Comparison of ENCODE assay signal across 8 mouse cellular contexts in the genomic region with DNA sequence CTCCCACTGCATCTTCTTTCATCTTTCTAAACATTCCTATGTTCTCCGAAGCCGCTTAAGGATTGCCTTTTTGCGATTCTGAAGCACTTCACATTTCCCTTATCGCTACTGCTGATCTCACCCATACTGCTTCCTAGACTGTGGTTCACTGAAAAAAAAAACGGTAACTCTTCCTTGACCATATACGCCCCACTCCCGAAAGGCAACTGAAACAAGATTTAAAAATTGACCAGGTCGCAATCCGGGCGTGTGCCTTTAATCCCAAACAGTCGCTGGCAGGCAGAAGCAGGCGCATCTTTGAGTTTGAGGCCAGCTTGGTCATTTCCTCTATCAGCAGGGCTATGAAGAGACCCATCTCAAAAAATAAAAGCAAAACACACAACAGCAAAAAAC. TPM values are rescaled to one million over a fixed set of nuclear protein-coding genes. Genes with fewer than 3 reads are reported as not detected.
DNase-seq lines count a peak whose midpoint lies in the region; ATAC-seq and TF ChIP-seq lines count a peak whose summit lies in the region.

No protein-coding gene starts in this region.

- peak overlapping the region; percentile 92 for H3K9ac ChIP-seq in hindbrain, embryonic 14.5 days
- peak overlapping the region; percentile 92; the same call in 1 of the 2 replicates for H3K9ac ChIP-seq in lung, postnatal 0 days (replicated peaks; ENCODE audit: low read depth)

- intact Hi-C loops in left cerebral cortex, postnatal 14 days (cut with DNase I): no loop called here

- H3K4me2 ChIP-seq in hindbrain, embryonic 14.5 days (replicated peaks): peak overlapping the region; percentile 79
- peak overlapping the region; percentile 68 for H3K4me2 ChIP-seq in lung, postnatal 0 days (replicated peaks; ENCODE audit: low read depth, low read length)

- TF ChIP-seq CTCF in lung, postnatal 0 days (IDR thresholded peaks at IDR 0.05): no peak

- 9% methylated on average over 12 of the region's 12 CpGs for WGBS in hindbrain, embryonic 14.5 days
- 3% methylated on average over 12 of the region's 12 CpGs for WGBS in lung, postnatal 0 days

- peaks cover 17% of the 10 kb centered on the region for H3K36me3 ChIP-seq in hindbrain, embryonic 14.5 days (replicated peaks; ENCODE audit: control insufficient read depth, insufficient read depth)
- H3K36me3 ChIP-seq in lung, postnatal 0 days (ENCODE audit: insufficient read depth, low read length): 0 out of 2 replicates have a peak, but pooled peaks cover 4% of the 10 kb centered on the region

- peak overlapping the region; percentile 90 for H3K27ac ChIP-seq in hindbrain, embryonic 14.5 days
- H3K27ac ChIP-seq in lung, postnatal 0 days (ENCODE audit: low read length): peak overlapping the region; percentile 93

- DNase-seq in left cerebral cortex, postnatal 14 days (ENCODE audit: low spot score in 2 of 2): peak; percentile 22 to 26
- DNase-seq in left cerebral cortex, adult 9 months (ENCODE audit: low spot score in 2 of 2): no peak
- peak; percentile 51 for DNase-seq in hindbrain, embryonic 14.5 days (ENCODE audit: low spot score)
- peak; percentile 61 for DNase-seq in lung, postnatal 0 days (ENCODE audit: low spot score)
- peak; percentile 13 for DNase-seq in right cerebral cortex, postnatal 4 days
- DNase-seq in Muller cell, postnatal 12 days (ENCODE audit: inconsistent ontology term): no peak

- H3K9me3 ChIP-seq in hindbrain, embryonic 14.5 days (ENCODE audit: control insufficient read depth, low read length): no peaks in the 10 kb centered on the region
- H3K9me3 ChIP-seq in lung, postnatal 0 days (ENCODE audit: low read length): no peaks in the 10 kb centered on the region

- peak overlapping the region; percentile 74 for H3K4me3 ChIP-seq in hindbrain, embryonic 14.5 days (replicated peaks; ENCODE audit: low read length)
- H3K4me3 ChIP-seq in lung, postnatal 0 days (ENCODE audit: low read depth, low read length): peak overlapping the region; percentile 94

- H3K27me3 ChIP-seq in hindbrain, embryonic 14.5 days (ENCODE audit: control insufficient read depth, insufficient read depth, low read length): no peaks in the 10 kb centered on the region
- no peaks in the 10 kb centered on the region for H3K27me3 ChIP-seq in lung, postnatal 0 days (replicated peaks; ENCODE audit: insufficient read depth, low read length)

- TF ChIP-seq EP300 in lung, postnatal 0 days (IDR thresholded peaks at IDR 0.05): no peak

- peaks cover 33% of the 10 kb centered on the region for H3K4me1 ChIP-seq in hindbrain, embryonic 14.5 days (replicated peaks; ENCODE audit: control insufficient read depth, insufficient read depth, low read length)
- peaks cover 13% of the 10 kb centered on the region; the same call in 1 of the 2 replicates for H3K4me1 ChIP-seq in lung, postnatal 0 days (ENCODE audit: insufficient read depth, low read depth, low read length)

- ATAC-seq in activated CD4-positive, CD25-positive, alpha-beta regulatory T cell, adult 4 months: peak; percentile 16
- ATAC-seq in erythroblast, adult 5-6 weeks (replicated peaks; ENCODE audit: low FRiP score, poor library complexity, severe bottlenecking): peak; percentile 36
- ATAC-seq in hindbrain, embryonic 14.5 days (ENCODE audit: low FRiP score): peak; percentile 22; the same call in 1 of the 2 replicates
- ATAC-seq in lung, postnatal 0 days: peak; percentile 31

RNA-seq across cellular contexts. Expression of a gene that starts 0.5 kb away (rescaled TPM):
- 100 to 1,000 TPM; 140 to 143 TPM for total RNA-seq in left cerebral cortex, postnatal 14 days (2021)
- 100 to 1,000 TPM; 296 to 314 TPM for polyA plus RNA-seq in activated CD4-positive, CD25-positive, alpha-beta regulatory T cell, adult 4 months (2017; shearing (Covaris generic))
- total RNA-seq in erythroblast, adult 5-6 weeks (2015; ENCODE audit: low replicate concordance): 409 and 448 TPM in 2 replicates
- total RNA-seq in erythroblast, adult 5-6 weeks (2017; ENCODE audit: low replicate concordance): 409 and 414 TPM in 2 replicates
- polyA plus RNA-seq in hindbrain, embryonic 14.5 days (2014; fragmentation: Nextera tagmentation; extraction: Ambion mirVana): 190 and 213 TPM in 2 replicates
- 120 and 125 TPM in 2 replicates for polyA plus RNA-seq in lung, postnatal 0 days (2015; fragmentation: Nextera tagmentation; extraction: Ambion mirVana)

RNA-seq across cellular contexts. Expression of a gene that starts 4.8 kb away (rescaled TPM):
- 10 to 100 TPM; 48.4 to 50.3 TPM for total RNA-seq in left cerebral cortex, postnatal 14 days (2021)
- 10 to 100 TPM in 1 of 2 experiments, 1 to 10 TPM in 1; 9.3 to 17.7 TPM for polyA plus RNA-seq in activated CD4-positive, CD25-positive, alpha-beta regulatory T cell, adult 4 months (2017; shearing (Covaris generic))
- 0.84 and 0.96 TPM in 2 replicates for total RNA-seq in erythroblast, adult 5-6 weeks (2015; ENCODE audit: low replicate concordance)
- 3.8 and 4.0 TPM in 2 replicates for total RNA-seq in erythroblast, adult 5-6 weeks (2017; ENCODE audit: low replicate concordance)
- 37.6 and 40.4 TPM in 2 replicates for polyA plus RNA-seq in hindbrain, embryonic 14.5 days (2014; fragmentation: Nextera tagmentation; extraction: Ambion mirVana)
- 13.3 and 14.3 TPM in 2 replicates for polyA plus RNA-seq in lung, postnatal 0 days (2015; fragmentation: Nextera tagmentation; extraction: Ambion mirVana)

RNA-seq across cellular contexts. Expression of a gene that starts 45.8 kb away (rescaled TPM):
- 100 to 1,000 TPM in 1 of 2 experiments, 10 to 100 TPM in 1; 99.3 to 100 TPM for total RNA-seq in left cerebral cortex, postnatal 14 days (2021)
- 100 to 1,000 TPM; 273 to 307 TPM for polyA plus RNA-seq in activated CD4-positive, CD25-positive, alpha-beta regulatory T cell, adult 4 months (2017; shearing (Covaris generic))
- total RNA-seq in erythroblast, adult 5-6 weeks (2015; ENCODE audit: low replicate concordance): 36.6 and 43.8 TPM in 2 replicates
- 41.2 and 53.1 TPM in 2 replicates for total RNA-seq in erythroblast, adult 5-6 weeks (2017; ENCODE audit: low replicate concordance)
- 256 and 266 TPM in 2 replicates for polyA plus RNA-seq in hindbrain, embryonic 14.5 days (2014; fragmentation: Nextera tagmentation; extraction: Ambion mirVana)
- polyA plus RNA-seq in lung, postnatal 0 days (2015; fragmentation: Nextera tagmentation; extraction: Ambion mirVana): 173 and 190 TPM in 2 replicates

Comparison
In these comparisons a context has a peak if more than half of its experiments do, and no peak if none do; other contexts are left out.
1. DNase-seq: peak in left cerebral cortex, postnatal 14 days (2 of 2), hindbrain, embryonic 14.5 days (single experiment), lung, postnatal 0 days (single experiment) and right cerebral cortex, postnatal 4 days (single experiment); none in left cerebral cortex, adult 9 months (0 of 2) and Muller cell, postnatal 12 days (single experiment).
2. Peak in every context shown above with its lines, with median percentiles within 50 percentile points of each other: ATAC-seq.